Mouse (Mus musculus) urinary bladder, adult 18-20 months (tissue): ENCODE results near the gene Egf.
"Not testable (repeated sequence)": the region's sequence is repeated elsewhere in the genome, so short reads cannot be mapped to it uniquely, and the experiment has no call there.

ENCODE experiments used
- DNase-seq, 2 experiments: peaks; one replicate each; pipeline ENCODE4 v3.0.0; 2022; ENCODE audit warnings: low spot score in 2 of 2, mixed read lengths in 2 of 2

Gene Egf

DNA sequence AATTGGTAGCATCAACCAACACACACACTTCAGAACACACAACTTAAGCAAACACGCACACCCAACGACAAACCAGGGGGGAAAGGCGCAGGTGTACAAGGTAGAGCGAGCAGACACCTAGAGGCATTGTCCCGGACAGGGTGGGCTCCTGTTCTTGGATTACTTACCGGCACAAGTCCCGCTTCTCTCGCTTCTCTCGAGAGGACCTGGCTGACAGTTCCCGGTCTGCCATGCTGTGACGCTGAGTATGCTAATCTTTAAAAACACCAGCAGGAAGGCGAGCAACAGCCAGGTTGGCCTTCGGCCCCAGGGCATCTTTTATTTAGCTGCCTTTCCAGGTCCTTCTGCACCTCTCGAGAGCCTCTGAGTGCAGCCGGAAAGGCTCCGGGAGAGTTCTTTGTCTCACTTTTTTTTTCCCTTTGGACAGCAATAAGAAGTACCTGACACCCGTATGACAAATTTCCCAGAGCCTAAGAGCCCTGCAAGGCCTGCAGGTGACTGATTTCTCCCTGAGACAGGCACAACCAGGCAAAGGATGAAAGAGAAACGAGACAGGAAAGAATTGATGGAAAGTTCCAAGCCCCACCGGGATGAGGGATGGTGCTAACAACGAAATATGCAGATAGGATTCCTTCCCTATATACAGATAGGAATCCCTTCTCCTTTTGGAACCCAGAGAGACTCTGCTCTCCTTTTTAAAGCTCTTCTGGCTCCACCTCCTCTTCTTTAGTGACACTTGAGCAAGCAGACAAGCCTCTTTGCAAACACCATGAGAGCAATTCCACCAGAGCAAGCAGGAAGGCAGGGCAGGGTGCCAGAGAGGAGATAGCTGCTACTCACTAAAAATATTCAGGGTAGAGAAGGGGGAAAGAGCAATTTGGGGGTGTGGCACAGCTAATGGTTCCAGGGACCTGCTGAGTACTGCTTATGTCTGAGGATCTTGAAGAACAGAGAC is at the start of gene Egf:
Gene Egf, minus strand, starts transcription at position 667 of the 955 bp plus-strand sequence.
- DNase-seq: no peak

DNA sequence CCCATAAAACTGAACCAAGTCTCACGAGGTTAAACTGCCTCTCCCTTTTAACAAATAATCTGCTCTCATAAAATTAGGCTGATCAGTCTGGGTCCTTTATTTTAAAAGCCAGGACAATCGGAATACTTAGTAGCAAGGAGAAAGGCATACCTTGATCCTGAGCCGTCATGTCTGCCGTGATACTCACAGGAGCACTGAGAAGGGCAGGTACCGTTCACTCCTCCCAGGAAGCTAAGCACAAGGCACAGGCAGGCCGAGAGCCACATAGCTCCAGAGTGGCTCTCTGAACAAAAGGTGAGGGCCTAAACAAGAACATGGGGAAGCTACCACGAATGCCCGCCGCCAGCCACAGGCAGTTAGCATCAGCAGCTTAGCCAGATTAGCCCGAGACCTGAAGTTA is 48.6 kb upstream of the Egf start, which contains the start of gene Lrit3:
Gene Lrit3, minus strand, starts transcription at position 266 of the 400 bp plus-strand sequence.
- DNase-seq: no peak

DNA sequence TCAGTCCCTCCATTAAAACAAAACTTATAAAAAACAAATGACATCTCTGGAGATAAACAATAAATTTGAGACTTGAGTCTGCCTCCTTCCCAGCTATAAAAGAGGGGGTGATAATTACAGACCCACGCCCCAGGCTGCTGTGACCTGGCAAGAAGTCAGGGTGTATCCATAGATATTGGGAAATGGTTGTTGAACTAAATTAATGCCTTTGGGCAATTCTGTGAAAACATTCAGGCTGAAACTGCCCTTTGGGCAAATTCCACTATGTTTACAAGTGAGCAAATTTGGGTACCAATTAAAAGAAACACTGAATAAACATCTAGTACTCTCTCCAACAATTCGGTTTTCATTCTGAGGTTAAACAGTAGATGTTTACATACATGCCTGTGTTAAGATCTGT is 43.9 kb upstream of the Egf start:
- no peak for DNase-seq

DNA sequence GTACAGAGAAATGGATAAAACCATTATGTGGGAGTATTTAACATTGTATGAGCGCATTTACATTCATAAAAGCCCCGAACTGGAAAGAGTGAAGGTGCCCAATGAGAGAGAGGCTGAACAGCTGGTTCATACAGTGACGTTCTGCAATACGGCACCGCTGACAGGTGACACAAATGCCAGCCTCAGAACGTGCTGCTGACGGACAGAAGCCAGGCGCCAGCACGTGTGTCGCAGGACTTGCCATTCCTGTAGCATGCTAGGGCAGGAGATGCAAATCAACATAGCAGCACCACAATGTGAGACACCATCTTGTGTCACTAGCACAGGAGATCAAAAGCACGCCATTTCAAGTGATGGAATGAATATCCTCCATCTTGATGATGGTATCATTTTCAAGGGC is 43.4 kb upstream of the Egf start:
- DNase-seq: no peak

DNA sequence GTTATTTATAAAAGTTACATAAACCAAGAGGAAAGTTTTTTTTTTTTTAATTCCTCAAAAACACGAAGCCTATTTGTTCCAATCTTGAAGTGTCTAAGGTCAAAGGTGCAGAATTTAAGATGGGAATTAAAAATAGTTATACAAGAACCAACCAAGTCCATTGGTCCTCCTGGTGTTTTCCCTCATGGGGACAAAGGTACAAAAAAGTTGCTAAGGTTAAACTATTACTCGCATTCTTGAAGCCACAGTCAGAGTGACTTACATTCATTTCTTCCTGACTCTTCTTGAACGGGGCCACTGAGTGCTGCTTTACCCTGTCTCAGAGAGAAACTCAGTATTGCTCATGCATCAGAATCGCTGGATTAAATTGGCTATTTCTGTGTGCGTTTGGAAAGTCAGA is 42.2 kb upstream of the Egf start:
- DNase-seq: no peak

DNA sequence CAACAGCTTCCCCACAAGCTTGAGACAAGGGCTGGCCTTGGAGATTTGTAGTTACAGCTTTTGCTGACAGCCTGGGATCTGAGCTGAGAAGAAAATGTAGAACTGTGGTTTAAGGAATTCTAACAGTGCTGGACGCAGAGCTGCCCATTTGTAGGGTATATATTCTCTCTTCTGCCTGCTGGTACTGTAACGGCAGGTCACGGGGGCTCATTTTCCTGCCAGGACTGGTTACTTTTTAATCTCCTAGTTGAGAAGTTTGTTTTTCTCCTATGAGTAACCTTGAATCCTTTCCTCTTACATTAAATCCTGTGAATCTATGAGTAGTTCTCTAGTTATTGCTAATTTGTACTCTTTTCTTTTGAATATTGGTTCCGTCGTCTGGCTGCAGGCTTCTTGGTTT is 38.7 kb upstream of the Egf start:
- no peak for DNase-seq

DNA sequence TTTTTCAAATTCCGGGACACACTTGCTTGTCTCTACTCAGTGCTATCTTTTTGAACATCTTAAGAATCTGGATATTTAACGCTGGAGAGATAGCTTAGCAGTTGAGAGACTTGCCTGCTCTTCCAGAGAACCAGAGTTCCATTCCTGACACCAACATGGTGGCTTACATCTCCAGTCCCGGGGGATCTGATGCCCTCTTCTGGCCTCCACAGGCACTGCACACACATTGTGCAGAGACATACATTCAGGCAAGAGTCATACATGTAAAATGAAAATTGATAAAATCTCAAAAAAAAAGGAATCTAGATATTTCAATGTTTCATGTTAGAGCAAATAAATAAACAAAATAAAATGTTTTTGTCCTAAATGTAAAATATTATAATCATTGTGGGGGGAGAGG is 27.6 kb upstream of the Egf start:
- DNase-seq: no peak

DNA sequence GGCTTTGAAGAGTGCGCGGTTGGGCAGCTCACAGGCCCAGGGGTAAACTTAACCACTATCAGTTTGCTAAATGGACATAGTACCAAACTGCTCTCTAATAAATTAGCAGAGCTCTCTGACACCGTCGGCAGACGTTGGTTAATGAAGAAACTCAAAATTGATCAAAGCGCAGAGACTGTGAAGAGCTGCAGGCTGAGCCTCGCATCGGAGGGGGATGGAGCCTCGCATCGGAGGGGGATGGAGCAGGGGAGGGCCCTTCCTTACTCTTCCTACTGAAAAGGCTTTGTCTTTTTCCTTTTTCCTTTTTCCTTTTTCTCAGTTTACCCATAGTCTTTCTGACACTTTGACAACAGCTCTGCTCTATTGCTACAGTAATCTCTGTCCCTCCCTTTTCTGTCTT is 26.3 kb upstream of the Egf start:
- no peak for DNase-seq

DNA sequence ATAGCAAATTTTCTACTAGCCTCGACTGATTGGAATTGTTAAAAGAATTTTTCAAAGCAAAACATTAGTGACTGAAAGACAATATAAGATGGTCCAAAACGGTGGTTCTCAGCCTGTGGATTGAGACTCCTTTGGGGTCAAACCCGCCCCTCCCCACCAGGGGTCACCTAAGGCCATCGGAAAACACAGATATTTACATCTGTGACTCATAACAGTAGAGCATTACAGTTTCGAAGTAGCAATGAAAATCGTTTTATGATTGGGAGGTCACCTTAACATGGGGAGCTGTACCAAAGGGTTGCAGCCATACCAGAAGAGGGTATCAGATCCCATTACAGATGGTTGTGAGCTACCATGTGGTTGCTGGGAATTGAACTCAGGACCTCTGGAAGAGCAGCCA is 16.1 kb upstream of the Egf start:
- no peak for DNase-seq

DNA sequence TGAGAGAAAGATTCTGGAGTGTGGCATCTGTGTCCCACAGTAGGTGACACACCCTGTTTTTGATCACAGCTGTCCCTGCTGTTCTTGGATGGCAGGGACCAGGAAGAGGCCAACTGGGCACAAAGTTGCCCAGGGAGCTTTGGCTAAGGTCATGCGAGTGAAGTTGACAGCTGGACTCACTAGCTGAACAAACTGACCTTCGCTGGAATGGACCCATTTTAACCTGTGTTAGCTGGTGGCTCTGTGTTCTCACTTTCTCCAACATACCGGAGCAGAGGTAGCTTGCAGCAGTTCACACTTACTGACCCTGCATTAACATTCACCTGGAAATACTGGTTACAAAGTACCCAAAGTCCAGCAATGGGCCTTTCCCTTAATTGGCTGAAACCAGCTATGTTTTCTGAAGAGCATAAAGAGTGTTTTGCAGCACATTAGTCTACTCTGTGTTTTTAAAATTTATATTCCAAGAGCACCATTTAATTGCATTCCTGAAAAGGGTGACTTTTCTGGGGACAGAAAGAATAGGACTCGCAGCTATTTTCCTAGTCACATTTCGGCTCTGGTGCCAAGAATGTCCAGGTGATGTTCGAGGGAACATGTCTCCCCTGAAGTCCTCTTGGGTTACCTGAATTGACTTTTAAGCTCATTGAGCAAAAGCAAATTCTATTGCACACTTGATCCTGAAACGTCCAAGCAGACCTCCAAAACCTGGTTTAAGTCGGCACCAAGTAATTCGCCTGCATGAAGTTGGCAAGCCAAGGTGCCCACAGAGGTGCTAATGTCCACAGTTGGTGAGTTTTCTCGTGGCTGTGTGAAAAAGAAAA is 12.1 kb upstream of the Egf start:
- no peak for DNase-seq

DNA sequence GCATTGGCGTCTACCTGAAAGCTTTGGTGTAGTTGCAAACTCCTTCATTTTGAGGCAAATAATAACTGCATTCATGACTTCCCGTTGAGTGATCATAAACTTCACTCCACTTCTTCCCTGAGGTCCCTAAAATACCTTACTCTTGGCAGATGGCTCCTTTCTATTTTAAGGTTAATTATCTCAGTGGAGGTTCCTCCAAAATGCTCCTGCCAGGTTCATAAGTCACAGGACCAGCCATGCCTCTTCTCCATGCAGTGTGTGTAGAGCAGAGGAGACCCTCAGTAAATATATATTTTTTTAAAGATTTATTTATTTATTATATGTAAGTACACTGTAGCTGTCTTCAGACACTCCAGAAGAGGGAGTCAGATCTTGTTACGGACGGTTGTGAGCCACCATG is 11.0 kb upstream of the Egf start:
- DNase-seq: no peak

DNA sequence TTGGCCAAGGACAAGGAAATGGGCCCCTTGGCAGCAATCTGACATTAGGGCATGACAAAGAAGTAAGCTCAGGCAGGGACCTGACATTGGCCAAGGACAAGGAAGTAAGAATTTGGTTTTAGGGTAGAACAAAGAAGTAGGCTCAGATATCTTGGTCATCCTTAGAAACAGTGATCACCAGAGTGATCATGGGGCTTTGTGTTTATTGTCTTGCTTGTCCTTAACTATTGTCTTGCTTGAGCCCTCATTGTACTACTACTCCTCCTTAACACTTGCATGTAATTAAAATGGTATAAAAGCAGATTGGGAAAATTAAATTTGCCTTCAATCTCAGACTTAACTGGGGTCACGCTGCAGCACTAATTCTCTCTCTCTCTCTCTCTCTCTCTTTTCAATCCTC is 2.5 kb upstream of the Egf start:
- DNase-seq: not testable (repeated sequence)

DNA sequence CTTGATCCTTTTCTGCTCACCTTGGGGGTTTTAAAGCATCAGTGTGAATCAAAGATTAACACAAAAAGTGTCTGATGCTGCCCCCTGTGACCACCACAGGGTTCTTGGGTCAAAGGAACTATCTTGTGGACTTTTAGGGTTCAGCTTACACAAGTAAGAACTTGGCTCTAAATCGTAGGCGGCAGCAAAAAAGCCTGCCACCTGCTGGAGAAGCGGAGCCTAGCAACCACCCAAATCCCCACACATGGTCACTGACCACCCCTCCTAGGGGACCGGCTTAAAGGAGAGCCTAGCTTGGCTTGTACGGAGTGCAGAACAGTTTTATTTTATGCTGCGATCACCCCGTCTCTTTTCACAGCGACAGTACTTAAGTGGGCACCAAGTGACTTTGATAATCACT is 10.3 kb downstream of the Egf start:
- DNase-seq: peak in 1 of 2 experiments; percentile 16

DNA sequence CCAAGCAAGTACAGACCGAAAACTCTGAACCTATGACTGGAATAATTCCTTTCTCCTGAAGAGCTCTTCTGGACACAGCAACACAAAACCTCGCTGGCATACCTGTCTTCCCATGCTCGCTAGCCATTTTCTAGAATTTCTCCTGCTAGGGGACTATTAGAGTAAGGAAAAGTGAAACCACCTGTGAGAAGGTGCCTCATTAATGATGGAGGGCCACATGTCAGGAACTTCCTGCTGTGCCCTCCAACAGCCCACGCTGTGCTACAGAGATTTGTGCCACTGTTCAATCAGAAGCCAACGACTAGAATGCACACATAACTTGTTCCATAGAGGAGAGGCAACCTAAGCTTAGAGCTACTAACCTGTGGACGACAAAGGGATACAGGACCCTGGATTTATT is 12.3 kb downstream of the Egf start:
- no peak for DNase-seq

DNA sequence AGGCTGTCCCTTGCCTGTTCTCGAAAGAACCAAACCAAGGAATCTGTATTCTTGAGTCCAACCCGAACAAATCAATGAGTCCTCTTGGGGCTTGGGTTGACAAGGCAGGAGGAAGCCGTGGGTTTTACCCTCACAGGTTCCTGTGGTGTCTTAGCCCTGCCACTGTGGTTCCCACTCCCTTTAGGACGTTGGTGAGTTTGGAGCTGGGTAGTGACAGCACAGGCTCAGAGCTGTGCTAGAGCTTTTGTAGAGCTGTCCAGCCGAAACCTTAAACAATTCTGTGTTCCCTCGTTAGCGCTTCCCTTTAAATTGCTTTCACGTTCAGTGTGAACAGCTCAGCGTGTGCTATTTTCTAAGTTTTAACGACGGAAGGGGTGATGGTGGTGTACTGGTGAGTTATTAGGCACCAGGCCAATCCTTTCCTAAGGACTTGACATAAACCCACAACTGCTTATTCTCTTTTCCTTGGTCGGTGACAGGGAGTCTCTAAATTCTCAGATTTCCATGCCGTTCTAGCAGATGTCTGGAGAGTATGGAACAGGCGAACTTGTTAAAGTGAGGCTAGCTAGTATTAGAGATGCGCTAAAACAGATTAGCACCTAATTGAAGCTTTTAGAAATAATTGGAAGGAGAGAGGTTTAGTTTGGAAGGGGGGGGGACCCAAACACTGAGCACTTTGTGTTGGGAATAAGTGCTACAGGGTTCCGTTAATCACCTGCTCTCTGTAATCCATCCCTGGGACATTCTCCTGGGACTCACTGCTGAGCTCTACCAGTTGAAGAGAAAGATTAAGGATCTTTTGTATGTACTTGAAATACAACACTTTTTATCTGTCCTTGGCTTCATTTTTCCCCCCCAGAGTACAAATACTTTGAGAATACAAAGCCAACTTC is 16.6 kb downstream of the Egf start:
- no peak for DNase-seq

DNA sequence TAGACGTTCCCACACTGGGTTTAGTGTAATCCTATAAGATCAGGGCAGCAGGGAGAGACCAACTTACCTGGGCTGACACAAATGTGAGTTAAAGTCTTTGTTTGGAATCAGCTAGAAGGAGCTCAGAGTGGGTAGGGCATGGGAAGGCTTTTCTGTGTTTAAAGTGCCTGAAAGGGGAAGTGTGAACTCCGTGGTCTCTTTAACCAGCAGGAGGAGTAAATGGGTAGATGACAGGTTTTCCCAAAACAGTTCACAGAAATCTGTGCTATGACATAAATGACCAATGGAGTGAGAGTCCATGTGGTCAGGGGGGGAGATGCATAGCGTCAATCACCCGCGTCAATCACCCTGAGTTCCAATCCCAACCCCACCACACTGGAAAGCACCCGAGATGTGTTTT is 23.5 kb downstream of the Egf start:
- no peak for DNase-seq

DNA sequence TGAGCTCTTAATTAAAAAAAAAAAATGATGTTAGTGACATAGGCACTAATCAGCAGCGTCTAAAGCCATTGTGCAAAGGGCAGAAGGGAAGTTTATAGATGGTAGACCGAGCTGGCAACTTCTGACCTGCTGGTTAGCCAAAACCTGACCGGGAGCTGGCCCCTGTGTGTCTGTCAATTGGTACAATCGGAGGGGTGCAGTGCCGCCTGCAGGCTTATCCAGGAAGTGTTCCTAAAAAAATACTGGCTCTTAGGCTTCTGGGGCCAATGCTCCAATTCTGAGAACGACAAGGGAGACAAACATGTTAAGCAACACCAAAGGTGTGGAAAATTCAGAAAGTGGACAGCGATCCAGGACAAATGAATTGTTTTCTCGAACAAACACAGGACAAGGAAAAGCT is 24.7 kb downstream of the Egf start:
- no peak for DNase-seq

DNA sequence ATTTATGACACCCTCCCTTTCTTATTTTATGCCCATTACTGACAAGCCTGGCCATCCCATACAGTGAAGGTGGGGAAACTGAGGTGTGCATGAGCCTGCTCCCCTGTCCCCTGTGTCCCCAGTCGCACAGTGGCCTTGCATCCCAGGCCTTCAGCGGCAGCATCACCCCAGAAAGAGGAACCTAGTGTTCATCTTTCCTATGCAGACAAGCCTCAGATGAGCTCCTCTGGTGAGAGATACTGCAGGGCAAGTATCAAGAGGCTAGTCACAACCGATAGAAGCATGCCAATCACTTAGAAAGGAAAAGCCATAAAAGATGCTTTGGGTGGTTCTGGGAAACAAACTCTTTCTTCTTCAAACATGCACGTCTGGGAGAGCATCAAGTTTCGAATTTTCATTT is 25.2 kb downstream of the Egf start:
- DNase-seq: no peak

DNA sequence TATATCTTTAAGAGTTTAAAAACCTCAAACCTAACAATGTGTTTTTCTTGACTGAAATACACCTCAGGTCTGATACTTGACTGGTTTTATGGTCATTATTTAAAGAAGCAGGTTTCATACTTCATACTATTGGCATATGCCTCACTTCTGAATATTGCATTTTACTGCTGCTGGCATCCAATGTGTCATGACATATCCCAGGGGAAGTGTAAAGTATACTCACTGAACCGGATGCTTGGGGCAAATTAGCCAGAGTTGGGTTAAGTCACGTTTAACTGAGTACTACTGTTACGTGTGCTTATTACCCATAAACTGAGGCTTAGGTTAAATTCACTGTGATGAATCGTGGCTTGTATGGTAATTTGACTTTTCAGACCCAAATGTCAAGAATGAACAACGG is 29.5 kb downstream of the Egf start:
- no peak for DNase-seq

DNA sequence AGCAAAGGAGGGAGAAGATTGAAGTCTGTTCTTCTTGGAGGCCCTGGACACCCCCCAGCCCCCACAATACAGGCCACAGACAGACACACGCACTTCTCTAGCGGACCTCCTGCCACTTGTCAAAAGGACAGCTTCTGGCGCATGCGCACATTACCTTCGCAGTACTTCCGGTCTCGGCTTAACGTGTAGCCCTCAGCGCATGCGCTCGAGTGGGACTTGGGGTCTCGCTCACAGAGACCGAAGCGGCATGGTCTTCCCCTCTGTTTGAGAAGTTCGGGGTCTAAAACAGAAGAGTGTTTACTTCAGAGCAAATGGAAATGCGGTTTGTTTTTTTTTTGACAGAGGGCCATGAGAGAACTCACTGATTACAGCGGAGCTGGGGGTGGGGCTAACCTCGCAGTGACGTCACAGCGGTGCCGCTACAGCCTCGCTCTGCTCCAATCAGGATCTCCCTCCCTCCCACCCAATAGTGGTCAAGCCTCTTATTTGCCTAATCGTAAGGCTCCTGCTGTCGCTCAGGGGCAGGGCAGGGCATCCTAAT is 30.1 kb downstream of the Egf start:
- peak; percentile 84 to 86 for DNase-seq

DNA sequence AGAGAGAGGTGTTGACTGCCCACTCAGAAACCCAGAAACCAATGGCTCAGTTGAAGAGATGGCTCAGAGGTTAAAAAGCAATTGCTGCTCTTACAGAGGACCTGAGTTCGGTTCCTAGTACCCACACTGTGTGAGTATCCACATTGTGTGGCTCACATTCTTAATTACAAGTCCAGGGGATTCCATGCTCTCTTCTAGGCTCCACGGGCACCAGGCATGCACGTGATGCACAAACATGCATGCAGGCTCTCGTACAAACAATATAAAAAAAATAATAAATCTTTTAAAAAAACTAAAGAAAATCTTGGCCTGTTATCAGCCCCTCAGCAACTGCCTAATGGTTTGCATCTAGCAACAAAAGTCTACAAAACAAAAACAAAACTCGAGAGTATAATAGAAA is 30.6 kb downstream of the Egf start:
- no peak for DNase-seq

DNA sequence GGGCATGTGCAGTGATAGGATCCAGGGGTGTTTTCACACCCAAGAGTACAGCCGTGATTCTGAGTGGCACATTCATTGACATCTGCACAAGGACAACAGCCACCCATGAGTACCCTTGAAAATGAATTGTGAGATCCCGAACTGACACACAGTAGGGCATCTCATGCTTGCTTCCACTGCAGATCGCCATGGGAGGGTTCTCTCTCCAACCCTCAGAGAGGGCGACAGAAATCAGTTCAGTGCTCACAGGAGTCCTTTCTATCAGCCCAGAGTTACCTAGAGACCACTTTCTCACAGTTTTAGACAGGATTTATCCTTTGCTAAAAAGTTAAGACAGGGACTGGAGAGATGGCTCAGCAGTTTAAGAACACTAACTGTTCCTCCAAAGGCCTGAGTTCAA is 31.8 kb downstream of the Egf start:
- no peak for DNase-seq
